Mouse (Mus musculus) CH12.LX (cell line): ENCODE measurements at regions not wholly inside any gene's neighbourhood (a gene's known extent, or its start where the extent isn't known, plus 50 kb on each side); places are given as distances from the start of the nearest gene placed in this dataset.
A peak's percentile ranks its signal among the peaks of the same experiment; 100 is the strongest.

Source experiments
- DNase-seq: peaks from one replicate; pipeline ENCODE4 v3.0.0-alpha.2; 2013; ENCODE audit errors: extremely low read depth
- H3K27ac ChIP-seq: 2 replicates; pipeline ENCODE4 v1.5.1; 2012; ENCODE audit warnings: low read depth, mild to moderate bottlenecking, control low read depth, moderate library complexity; ENCODE audit not compliant: insufficient read depth
- H3K27me3 ChIP-seq: replicated peaks from 2 replicates; pipeline ENCODE3; 2012; ENCODE audit warnings: inconsistent platforms
- H3K36me3 ChIP-seq, 2 experiments: replicated peaks in 1 of 2; 2 replicates each; pipeline versions ENCODE3 to v1.6.1; 2012; ENCODE audit warnings: inconsistent platforms in 1 of 2, low read length in 1 of 2, mild to moderate bottlenecking in 1 of 2, mixed read lengths in 1 of 2, moderate library complexity in 1 of 2; ENCODE audit not compliant: control insufficient read depth in 1 of 2, insufficient read depth in 1 of 2
- H3K4me1 ChIP-seq, 2 experiments: 2 replicates each; pipeline ENCODE4 v1.6.1; 2012; ENCODE audit warnings: inconsistent platforms in 1 of 2, moderate library complexity in 1 of 2; ENCODE audit not compliant: insufficient read depth in 2 of 2, control insufficient read depth in 1 of 2
- H3K4me2 ChIP-seq: 2 replicates; pipeline ENCODE4 v1.6.1; 2012; ENCODE audit warnings: low read depth, mild to moderate bottlenecking, control low read depth; ENCODE audit not compliant: poor library complexity, insufficient read depth, severe bottlenecking
- H3K4me3 ChIP-seq, 3 experiments: fragments of 150-350 bp in 1 of 3; sonication (generic) in 1 of 3; replicated peaks in 1 of 3; 2 replicates each; pipeline versions ENCODE3 to v1.5.1; 2011 to 2012; ENCODE audit warnings: low read depth in 2 of 3, low read length in 2 of 3, mild to moderate bottlenecking in 2 of 3, moderate library complexity in 2 of 3, control low read depth in 1 of 3, improper control_type of control experiment in 1 of 3, inconsistent platforms in 1 of 3, mixed read lengths in 1 of 3; ENCODE audit not compliant: poor library complexity in 1 of 3
- H3K79me2 ChIP-seq: replicated peaks from 2 replicates; pipeline ENCODE4 v1.6.1; 2012; ENCODE audit warnings: mild to moderate bottlenecking, moderate library complexity; ENCODE audit not compliant: control insufficient read depth, poor library complexity, insufficient read depth, severe bottlenecking; ENCODE audit errors: extremely low read depth
- H3K9ac ChIP-seq: 2 replicates; pipeline ENCODE4 v1.6.1; 2012; ENCODE audit warnings: low read depth, mild to moderate bottlenecking, control low read depth, moderate library complexity; ENCODE audit not compliant: insufficient read depth
- H3K9me3 ChIP-seq: replicated peaks from 2 replicates; pipeline ENCODE3; 2012; ENCODE audit warnings: low read length, inconsistent platforms, mixed read lengths
- BHLHE40 ChIP-seq: IDR thresholded peaks from 2 replicates; pipeline ENCODE4 v1.6.1; 2011; ENCODE audit warnings: mild to moderate bottlenecking, low read depth, low read length, improper control_type of control experiment
- ELF1 ChIP-seq: IDR thresholded peaks from 2 replicates; pipeline ENCODE4 v1.6.1; 2014; ENCODE audit warnings: low read depth, mild to moderate bottlenecking, inconsistent platforms, low read length, improper control_type of control experiment
- JUN ChIP-seq: IDR thresholded peaks from 2 replicates; pipeline ENCODE4 v1.6.1; 2011; ENCODE audit warnings: low read depth, mild to moderate bottlenecking, low read length, improper control_type of control experiment, moderate library complexity; ENCODE audit not compliant: insufficient read depth
- JUND ChIP-seq: conservative IDR thresholded peaks from 2 replicates; pipeline ENCODE4 v1.6.1; 2011; ENCODE audit warnings: low read depth, low read length, improper control_type of control experiment
- MAFK ChIP-seq: IDR thresholded peaks from 2 replicates; pipeline ENCODE4 v1.6.1; 2011; ENCODE audit warnings: low read length, improper control_type of control experiment; ENCODE audit not compliant: insufficient replicate concordance
- MAX ChIP-seq: IDR thresholded peaks from 2 replicates; pipeline ENCODE4 v1.6.1; 2011; ENCODE audit warnings: low read length, improper control_type of control experiment
- MEF2A ChIP-seq: IDR thresholded peaks from 2 replicates; pipeline ENCODE4 v1.6.1; 2014; ENCODE audit warnings: low read depth, mild to moderate bottlenecking, inconsistent platforms, low read length, improper control_type of control experiment, borderline replicate concordance
- MYC ChIP-seq: IDR thresholded peaks from 2 replicates; pipeline ENCODE4 v1.6.1; 2011; ENCODE audit warnings: low read depth, mild to moderate bottlenecking, improper control_type of control experiment, low read length
- NELFE ChIP-seq: IDR thresholded peaks from 2 replicates; pipeline ENCODE4 v1.6.1; 2011; ENCODE audit warnings: low read depth, low read length, improper control_type of control experiment
- PAX5 ChIP-seq: IDR thresholded peaks from 2 replicates; pipeline ENCODE4 v1.6.1; 2012; ENCODE audit warnings: low read length, inconsistent platforms, mixed read lengths
- POLR2AphosphoS2 ChIP-seq: IDR thresholded peaks from 2 replicates; pipeline ENCODE4 v1.6.1; 2011; ENCODE audit warnings: low read depth, low read length, improper control_type of control experiment
- RCOR1 ChIP-seq: conservative IDR thresholded peaks from 2 replicates; pipeline ENCODE4 v1.6.1; 2012; ENCODE audit warnings: low read depth, mild to moderate bottlenecking, inconsistent platforms, low read length, improper control_type of control experiment
- TBP ChIP-seq: conservative IDR thresholded peaks from 2 replicates; pipeline ENCODE4 v1.6.1; 2011; ENCODE audit warnings: low read depth, low read length, improper control_type of control experiment
- UBTF ChIP-seq: IDR thresholded peaks from 2 replicates; pipeline ENCODE4 v1.6.1; 2012; ENCODE audit warnings: low read depth, mild to moderate bottlenecking, inconsistent platforms, low read length, improper control_type of control experiment, moderate library complexity
- USF2 ChIP-seq: conservative IDR thresholded peaks from 2 replicates; pipeline ENCODE4 v1.6.1; 2011; ENCODE audit warnings: low read depth, low read length, improper control_type of control experiment
- ZC3H11A ChIP-seq: IDR thresholded peaks from 2 replicates; pipeline ENCODE4 v1.6.1; 2012; ENCODE audit warnings: low read depth, mild to moderate bottlenecking, inconsistent platforms, low read length, improper control_type of control experiment
- ZNF384 ChIP-seq: IDR thresholded peaks from 2 replicates; pipeline ENCODE4 v1.6.1; 2012; ENCODE audit warnings: low read depth, low read length, improper control_type of control experiment, inconsistent platforms
- dilution Hi-C: fragments of 300-500 bp; cut with MboI; formaldehyde crosslinking; loops from 2 replicates; pipeline ENCODE4 v1.14.3; 2020; ENCODE audit warnings: low sequenced_read_pairs; ENCODE audit not compliant: extremely low pct_unique_long_range_greater_than_20kb, extremely low pct_ligation_motif_present
- in situ Hi-C: fragments of 300-500 bp; cut with MboI; formaldehyde crosslinking; loops from 3 replicates; pipeline ENCODE4 v1.14.3; 2019; ENCODE audit warnings: low sequenced_read_pairs, low pct_ligation_motif_present, low pct_unique_long_range_greater_than_20kb, mixed read lengths

DNA sequence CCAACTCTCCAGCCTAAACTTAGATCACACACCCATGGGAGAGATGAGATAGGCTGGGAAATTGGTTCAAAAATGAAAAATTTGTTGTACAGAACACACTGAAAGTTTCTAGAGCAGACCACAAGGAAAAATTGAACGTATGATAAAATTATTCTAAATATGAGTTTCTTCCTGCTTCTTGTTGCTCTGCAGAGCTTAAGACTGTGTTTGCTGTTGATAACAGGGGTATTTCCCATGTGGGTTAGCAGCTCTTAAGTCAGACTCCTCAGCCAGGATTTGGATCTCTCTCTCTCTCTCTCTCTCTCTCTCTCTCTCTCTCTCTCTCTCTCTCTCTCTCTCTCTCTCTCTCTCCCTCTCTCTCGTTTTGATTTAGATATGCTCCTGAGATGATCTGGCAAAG is 173.5 kb upstream of the Stt3b start:
- no peak for DNase-seq
- dilution Hi-C loops = no loop called here

DNA sequence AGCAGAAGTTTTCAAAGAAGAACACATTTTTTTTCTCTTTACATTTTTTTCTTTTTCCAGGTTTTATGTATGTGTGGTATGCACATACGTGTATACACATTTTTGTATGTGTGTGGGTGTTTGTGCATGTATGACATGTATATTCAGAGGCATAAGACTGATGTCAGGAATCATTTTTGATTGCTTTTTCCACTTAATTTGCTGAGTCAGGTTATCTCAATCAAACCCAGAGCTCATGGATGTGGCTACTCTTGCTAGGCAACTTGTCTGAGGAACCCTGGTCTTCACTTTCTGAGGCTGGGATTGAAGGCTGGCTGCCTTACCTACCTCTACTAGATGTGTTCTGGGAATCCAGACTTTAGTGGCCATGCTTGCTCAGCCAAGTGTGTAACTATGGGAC is 174.2 kb upstream of the Stt3b start:
- Histone ChIP-seq H3K36me3 (no peaks in the 10 kb centered on the region), H3K27ac (no peak overlapping the region)
- dilution Hi-C loops = no loop called here
- TF ChIP-seq MAFK (peak; percentile 84), TBP (no peak)
- TF ChIP-seq, all 38 proteins: peak for 1
- no peaks in the 10 kb centered on the region for H3K79me2 ChIP-seq
- H3K9me3 ChIP-seq = no peaks in the 10 kb centered on the region
- H3K27me3 ChIP-seq = no peaks in the 10 kb centered on the region
- no peak overlapping the region for H3K4me3 ChIP-seq
- no peak overlapping the region for H3K9ac ChIP-seq
- no peak overlapping the region for H3K4me2 ChIP-seq
- peaks cover 20 to 68% of the 10 kb centered on the region in 2 experiments for H3K4me1 ChIP-seq
- no peak for DNase-seq
- in situ Hi-C loops = loop anchor here (10.0 kb wide), 1 partner anchor 170 kb away; the partner anchor contains the start of gene Stt3b

More for the DNA sequence above, 173.5 kb upstream of the Stt3b start:
- no peak overlapping the region for H3K4me3 ChIP-seq
- no peaks in the 10 kb centered on the region for H3K36me3 ChIP-seq
- no peaks in the 10 kb centered on the region for H3K27me3 ChIP-seq
- no peak for TF ChIP-seq JUND
- TF ChIP-seq NELFE = no peak
- no peak for TF ChIP-seq MAX
- no peak for TF ChIP-seq ZNF384
- no peak for TF ChIP-seq BHLHE40
- TF ChIP-seq ELF1 = no peak
- TF ChIP-seq USF2 = no peak
- TF ChIP-seq POLR2AphosphoS2 = no peak
- TF ChIP-seq PAX5 = no peak
- no peak for TF ChIP-seq MYC
- no peak for TF ChIP-seq RCOR1
- TF ChIP-seq JUN = no peak
- no peak for TF ChIP-seq ZC3H11A
- no peak for TF ChIP-seq MEF2A
- no peak for TF ChIP-seq UBTF
- no peak overlapping the region for H3K27ac ChIP-seq
- H3K9ac ChIP-seq = no peak overlapping the region
- no peaks in the 10 kb centered on the region for H3K79me2 ChIP-seq
- in situ Hi-C loops = loop anchor here (10.0 kb wide), 1 partner anchor 169 kb away; the partner anchor contains the start of gene Stt3b
- H3K4me2 ChIP-seq = no peak overlapping the region
- H3K9me3 ChIP-seq = no peaks in the 10 kb centered on the region
- H3K4me1 ChIP-seq = peaks cover 15 to 68% of the 10 kb centered on the region in 2 experiments
